Mouse (Mus musculus) A20 (cell line): ENCODE data around the gene Lcn5.

ENCODE experiments used
- DNase-seq: peaks from one replicate; pipeline ENCODE4 v3.0.0-alpha.2; 2011; ENCODE audit warnings: low read depth, low spot score

The Lcn5 gene

DNA sequence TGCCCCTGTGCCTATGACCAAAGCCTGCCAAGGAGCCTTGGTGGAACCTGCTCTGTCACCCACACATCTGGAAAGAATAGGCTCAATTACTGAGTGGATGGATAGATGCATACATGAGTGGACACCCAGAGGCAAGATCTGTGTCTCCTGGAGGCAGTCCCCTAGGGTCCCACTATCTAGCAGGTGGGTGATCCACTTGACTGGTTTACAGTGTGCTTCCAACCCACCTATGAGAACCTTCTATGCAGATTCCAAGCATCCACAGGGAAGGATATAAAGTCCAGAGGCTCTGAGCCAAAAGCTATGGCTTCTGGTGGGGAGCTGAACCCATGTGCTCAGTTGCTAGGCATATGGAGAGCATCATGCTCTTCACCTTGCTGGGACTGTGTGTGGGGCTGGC lies at the start of gene Lcn5:
Gene Lcn5, plus strand, starts transcription at position 301 of the 400 bp plus-strand sequence.
- no peak for DNase-seq

DNA sequence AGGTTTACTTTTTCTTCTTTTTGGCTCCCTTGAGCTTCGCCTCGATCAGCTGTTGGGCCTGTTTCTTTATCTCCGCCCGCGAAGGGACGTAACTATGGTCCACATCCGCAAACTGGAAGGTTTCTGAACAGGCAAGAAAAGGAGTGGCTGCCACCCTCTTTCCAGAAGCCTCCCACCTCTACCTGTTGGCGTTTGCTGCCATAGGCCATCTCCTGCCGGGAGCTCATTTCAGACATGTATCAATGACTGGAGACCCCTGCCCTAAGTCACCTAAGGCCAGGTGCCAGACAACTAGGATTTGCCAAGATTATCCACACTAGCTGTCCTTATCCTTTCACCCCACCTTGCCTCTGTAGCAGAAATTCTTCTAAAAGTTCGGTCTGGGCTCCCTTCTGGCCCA lies 49.1 kb upstream of the Lcn5 start:
- DNase-seq: no peak

DNA sequence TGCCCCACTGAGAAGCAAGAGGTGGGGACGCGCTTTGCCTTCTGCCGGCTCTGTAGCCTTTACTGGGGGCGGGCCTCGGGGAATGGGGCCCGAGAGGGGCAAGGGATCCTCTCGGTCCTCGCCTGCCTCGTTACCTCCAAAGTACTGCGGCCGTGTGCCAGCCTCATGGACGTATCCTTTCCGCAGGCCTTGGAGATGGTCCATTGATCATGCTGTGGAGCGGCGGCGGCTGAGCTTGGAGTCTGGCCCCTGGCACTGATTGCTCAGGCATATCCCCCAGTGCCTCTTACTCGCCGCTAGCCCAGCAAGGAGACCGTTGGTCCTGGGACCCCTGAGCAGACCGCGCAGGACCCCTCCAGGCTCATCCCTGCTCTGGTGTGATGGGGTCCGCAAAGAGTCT lies 41.4 kb upstream of the Lcn5 start:
- no peak for DNase-seq

DNA sequence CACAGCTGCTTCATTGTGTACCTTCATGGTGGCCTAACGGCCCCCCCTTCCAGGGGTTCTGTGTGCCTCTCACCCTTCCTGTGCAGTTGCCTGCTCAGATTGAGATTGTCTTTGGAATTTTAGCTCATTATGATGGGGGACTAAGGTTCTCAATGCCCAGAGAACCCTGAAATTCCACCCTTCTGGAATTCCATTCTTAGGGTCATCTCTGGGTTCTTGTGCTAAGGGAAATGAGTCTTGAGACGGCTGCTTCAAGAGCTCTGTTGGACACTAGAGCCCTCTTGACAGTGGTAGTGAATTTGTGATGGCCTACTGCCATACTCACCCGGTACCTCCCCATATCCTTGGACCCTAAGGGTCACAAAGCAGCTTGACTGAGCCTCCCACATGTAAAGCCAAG lies 40.2 kb upstream of the Lcn5 start, which contains the start of gene Ccdc183:
Gene Ccdc183, minus strand, starts transcription at position 101 of the 400 bp plus-strand sequence.
- DNase-seq: no peak

DNA sequence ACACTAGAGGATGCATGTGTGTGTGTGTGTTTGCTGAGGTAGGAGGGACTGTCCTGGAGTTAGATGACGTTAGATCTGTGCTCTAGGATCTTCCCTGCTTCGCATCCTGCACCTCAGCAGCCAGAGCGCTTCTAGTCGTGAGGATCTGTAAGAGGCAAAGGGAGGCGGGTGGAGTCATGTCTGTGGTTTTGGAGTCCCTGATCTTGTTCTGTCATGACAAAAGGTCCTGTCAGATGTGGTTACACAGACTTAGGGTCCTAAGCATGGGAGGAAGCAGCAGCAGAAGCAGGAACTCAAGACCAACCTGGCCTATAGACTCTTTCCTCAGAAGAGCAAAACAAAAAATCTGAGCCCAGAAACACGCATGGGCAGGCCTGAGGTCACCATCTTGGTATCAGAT lies 37.4 kb upstream of the Lcn5 start:
- no peak for DNase-seq

DNA sequence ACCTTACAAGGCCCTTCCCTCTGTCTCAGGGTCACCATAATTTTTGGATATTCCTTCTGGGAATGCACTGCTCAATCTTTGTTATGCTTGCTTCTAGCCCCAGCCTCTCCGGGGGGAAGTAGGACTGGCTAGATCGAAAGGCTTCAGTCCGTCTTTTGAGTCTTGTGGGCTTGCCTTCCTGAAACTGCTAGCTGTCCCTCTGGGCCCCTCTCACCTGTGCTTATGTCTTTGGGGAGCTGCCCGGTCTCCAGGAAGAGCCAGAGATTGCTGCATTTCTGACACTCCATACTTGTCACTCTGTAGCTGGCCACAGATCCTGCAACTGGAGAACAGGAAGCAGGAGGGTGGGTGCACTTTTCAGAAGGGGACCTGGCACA lies 36.9 kb upstream of the Lcn5 start:
- no peak for DNase-seq

DNA sequence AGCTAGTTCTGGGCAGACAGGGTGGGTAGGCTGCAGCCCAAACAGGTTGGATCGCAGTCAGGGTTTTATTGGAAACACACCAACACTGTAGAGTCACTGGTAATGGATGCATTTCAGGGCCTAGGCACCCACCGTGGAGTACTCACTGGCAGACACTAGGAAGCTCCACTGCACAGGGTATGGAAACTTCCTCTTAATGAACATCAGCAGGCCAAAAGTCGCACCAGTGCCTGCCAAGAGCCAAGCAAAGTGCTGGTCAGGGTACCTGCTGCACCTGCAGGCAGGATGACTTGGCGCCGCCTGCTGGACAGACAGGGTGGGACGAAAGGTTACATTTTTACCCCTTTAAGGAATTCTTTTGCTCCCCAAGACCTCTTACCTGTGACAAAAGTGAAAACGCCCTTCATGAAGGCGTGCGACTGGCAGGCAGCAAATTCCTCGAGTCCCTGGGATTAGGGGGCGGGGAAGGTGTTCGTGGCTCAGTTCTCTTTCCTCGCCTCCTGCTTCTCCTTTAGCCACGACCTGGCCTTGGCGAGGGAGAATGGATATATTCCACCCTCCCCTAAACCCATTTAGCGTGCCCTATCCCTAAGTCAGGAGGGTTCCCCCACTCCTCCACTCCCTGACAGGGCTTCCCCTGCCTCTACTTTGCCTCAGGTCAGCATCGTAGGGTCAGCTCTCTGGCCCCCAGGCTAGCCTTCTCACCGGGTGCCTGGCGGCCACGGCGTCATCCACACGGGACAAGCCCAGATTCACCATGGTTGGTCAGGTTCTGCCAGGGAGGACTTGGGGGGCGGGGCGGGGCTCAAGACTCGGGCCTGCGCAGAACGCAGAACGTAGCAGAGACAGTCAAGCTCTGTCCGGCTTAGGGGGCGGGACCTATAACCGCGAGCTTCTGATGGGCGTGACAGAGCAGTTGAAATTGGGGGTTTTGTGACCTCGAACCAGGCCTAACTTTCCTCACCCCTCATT lies 36.2 kb upstream of the Lcn5 start, which contains the start of gene Tmem141:
Gene Tmem141, minus strand, starts transcription at position 777 of the 972 bp plus-strand sequence.
- DNase-seq: peak; percentile 95

DNA sequence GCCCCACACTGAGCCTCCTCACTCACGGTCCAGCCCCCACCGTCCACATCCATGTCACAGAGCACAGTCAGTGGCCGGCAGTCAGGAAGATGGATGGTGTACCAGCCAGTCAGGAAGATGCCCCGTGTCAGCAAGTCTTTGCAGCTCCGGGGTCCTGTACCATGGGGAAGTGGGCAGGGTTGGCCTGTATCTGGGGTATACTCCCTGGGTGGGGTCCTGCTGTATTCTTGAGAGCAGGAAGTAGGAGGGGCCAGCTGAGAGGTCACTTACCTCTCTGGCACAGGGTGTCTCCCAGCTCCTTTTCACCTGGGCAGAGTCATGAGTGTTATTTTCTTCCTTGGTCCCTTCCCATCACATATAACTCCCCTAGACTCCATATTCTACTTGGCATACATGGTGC lies 31.8 kb upstream of the Lcn5 start:
- no peak for DNase-seq

DNA sequence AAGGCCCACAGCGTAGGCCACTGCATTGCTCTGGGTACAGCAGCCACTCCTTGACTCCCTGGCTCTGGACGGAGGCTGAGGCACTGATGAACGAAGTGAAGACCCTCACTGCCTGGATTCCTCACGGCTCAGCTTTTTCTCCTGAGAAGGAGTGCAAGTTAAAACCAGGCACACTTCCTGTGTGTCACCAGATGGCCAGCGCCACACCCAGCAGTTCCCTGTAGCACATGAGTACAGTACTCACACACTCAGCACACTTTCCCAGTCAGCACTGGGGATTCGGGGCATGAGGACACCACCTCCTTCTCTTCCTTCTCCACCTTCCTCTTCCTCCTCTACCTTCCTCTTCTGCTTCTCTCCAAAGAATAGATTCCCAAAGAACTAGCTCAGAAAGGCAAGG lies 29.9 kb upstream of the Lcn5 start, which contains the start of gene Fcna:
Gene Fcna, minus strand, starts transcription at position 220 of the 400 bp plus-strand sequence.
- no peak for DNase-seq

DNA sequence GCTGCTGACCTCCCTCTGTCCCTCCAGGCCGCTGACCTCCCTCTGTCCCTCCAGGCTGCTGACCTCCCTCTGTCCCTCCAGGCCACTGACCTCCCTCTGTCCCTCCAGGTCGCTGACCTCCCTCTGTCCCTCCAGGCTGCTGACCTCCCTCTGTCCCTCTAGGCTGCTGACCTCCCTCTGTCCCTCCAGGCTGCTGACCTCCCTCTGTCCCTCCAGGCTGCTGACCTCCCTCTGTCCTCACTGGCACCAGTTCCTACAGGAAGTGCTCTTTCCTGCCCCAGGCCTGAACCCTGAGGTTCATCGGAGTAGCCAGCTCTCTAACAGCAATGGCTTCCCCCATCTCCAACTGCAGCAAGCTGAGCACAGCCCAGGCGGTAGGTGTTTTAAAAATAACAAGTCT lies 29.0 kb upstream of the Lcn5 start:
- DNase-seq: no peak

DNA sequence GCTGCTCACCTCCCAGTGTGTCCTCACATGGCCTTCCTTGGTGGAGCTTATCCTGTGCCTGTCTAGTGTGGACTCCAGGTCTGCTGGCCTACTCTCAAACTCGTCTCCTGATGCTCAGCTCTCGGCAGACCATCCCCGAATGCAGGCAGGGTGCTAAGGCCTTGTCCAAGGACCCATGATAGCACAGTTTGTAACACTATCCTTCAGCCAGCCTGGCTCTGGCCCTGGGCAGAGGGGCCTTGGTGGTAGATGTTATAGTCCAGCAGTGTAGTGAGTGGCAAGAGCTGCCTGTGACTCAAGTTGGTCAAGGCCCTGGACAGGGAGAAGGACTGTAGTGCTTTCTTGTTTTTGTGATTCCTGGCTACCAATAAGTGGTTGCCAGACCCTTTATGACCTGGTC lies 24.1 kb upstream of the Lcn5 start:
- DNase-seq: no peak

DNA sequence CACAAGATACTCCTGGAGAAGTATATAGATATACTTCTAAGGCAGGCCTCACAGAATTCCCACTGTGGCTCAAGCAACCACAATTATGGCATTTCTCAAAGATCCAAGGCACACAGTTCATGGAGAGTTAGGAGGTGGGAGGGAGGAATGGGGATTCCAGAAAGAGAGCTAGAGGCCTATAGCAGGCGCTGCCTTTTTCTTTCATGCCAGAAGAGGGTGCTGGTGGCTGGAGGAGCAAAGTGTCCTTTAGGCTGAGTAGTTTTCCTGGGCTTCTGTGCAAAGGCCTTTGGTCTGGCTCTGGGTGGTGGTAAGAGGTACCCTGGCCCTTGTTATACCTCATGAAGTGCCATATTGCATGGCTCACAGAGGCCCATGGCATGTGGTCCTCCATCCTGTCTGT lies 23.7 kb upstream of the Lcn5 start:
- no peak for DNase-seq

DNA sequence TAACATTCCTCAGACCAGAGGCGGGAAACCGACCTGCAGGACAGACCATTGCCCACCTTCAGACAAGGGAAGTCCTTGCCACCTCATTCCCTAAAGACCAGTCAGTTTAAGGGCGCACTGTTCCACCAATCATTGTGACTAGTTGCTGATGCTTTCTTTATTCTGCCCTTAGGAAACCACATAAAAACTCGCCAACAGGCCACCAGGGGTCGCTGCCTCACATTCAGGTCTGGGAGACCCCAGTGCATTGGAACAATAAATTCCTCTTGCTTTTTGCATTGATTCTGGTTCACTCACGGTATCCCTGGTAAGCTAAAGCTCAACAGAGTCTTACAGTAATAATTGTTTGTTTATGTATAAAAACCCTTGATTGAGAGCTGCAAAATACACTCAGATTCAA lies 17.9 kb upstream of the Lcn5 start:
- DNase-seq: peak; percentile 59

DNA sequence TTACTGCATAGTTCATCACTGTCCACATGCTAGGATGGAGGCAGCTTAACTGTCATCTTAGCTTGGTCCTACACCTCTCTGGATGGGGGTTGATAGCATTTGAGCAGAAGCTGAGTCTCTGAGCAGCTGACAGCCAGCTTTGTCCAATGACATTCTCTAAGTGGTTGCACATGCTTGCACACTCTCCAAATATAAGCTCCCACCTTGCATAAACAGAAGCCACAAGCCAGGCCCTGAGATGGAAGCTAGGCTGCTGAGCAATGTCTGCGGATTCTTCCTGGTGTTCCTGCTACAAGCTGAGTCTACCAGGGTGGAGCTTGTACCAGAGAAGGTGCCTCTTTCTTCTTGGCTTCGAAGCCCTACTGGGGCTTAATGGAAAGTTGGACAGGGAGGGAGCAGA lies 4.8 kb upstream of the Lcn5 start, which contains the start of gene Lcn8:
Gene Lcn8, plus strand, starts transcription at position 219 of the 400 bp plus-strand sequence.
- no peak for DNase-seq

DNA sequence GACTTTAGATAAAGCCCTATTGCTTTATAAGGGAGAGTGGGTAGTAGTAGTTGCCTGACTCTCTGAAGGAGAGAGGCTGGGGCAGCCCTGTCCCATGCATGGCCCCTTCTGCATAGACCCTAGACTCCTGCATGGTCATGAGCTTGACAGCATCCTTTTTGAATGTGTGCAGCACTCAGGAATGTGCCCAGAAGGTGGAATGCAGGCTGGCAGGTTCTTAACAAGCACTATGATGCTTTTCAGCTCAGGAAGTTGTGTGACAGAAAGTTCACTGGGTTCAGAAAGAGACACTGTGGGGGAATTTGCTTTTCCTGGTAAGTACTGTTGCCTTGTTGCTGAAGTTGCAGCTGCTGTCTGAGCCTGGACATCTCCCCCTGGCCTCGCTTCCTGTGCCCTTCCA lies 3.2 kb upstream of the Lcn5 start:
- no peak for DNase-seq

DNA sequence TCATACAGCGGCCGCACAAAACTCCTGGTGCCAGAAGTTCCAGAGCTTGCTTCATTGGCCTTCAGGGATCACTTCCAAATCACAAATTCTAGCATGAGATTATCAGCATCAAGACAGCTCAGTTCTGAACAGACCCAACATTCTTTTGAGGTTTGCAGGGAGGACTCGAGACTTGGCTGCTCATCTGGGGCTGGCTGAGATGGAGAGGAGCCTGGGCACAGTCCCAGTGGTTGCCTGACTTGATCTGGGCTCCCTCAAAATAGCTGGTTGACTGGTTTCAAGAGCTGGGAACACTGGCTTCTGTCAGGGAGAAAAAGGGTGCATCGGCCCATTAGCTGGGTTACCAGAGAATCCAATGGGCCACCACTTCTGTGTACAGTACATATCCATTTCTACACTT lies 1.1 kb upstream of the Lcn5 start:
- no peak for DNase-seq

DNA sequence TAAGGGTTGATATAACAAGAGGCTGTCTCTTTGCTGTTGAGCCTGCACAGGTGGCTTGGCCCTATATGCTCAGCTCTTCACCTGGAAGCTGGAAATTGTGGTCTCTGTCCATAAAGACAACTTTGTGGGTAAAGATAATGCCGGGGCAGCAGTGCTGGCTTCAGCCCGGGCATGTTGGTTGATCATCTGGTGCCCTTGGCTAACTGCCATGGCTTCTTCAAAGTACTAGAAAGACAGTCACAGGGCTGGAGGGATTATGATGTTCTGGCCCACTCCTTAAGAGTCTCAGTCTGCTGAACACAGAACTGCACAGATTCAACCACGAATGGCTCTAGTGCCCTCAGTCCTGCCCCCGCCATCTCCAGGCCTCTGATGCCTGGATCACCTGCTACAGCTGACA lies 506 bp upstream of the Lcn5 start:
- no peak for DNase-seq

DNA sequence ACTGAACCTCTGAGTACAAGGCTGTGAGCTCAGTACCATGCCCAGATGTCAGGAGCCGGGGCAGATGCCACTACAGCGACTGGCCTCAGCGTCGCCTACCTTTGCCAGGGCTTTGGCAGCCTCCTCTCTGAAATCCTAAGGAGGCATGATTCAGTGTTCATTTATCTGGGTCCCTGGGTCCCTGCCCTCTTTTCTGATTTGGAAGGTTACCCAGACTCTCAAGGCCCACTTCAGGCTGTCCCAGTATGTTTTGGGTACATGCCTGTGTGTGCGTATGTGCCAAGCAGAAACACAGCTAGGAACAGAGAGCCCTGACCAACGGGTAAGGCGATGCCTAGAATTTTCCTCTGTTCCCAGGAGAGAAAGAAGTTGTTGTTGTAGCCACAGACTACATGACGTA lies 2.5 kb downstream of the Lcn5 start:
- no peak for DNase-seq

DNA sequence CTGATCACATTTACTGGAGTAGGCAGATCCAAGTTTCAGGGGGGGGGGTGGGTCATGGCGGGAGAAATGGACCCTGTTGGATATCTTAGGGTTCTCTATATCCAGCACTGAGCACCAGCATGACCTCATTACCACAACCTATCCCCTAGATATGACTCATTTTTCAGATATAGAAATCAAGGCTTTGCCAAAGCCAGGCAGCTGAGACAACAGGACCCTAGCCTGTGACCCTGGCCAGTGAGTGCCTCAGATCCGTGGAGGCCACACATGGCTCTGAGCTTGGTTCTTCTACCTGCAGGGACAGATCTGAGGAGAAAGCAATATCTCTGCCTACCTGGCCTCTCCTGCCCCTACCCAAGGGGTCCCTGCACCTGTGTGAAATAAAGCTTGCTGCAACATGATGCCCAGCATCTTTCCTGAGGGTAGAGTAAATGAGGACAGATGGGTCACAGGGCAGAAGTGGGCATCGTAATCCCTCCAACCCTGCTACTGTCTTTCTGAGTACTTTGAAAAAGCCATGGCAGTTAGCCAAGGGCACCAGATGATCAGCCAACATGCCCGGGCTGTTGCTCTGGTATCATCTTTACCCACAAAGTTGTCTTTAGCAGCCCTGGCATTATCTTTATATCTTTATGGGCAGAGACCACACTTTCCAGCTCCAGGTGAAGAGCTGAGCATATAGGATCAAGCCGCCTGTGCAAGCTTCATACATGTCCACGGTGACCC lies 3.7 kb downstream of the Lcn5 start:
- DNase-seq: no peak

DNA sequence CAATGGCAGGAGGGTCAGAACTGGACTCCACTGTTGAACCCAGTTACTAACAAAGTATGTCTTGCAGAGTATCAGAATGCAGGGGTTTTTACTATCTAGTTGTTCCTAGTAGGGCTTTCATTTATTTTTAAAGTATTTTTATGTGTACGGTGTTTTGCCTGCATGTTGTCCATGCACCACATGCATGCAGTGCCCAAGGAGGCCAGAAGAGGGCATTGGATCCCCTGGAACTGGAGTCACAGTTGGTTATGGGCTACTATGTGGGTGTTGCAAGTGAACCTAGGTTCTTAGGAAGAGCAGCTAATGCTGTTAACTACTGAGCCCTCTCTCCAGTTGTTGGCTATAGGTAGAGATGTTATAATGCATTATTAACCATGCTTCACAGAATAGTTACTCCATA lies 5.8 kb downstream of the Lcn5 start:
- peak; percentile 82 for DNase-seq

DNA sequence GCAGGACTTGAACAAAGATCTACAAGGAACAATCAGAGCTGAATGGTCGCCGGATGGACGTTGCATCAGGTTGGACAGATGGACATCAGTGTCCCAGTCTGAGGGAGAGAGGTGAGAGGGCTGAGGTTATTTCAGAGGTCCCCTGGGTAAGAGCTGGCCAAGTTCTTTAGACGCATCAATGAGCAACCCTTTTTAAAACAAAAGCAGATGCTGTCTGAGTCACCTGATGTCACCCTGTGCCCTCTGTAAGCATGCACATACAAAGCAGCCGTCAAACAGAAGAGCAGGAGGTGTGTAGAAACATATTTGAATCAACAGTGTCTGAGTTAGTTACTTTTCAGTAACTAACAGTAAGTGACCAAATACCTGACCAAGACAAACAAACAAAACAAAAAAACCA lies 6.4 kb downstream of the Lcn5 start:
- DNase-seq: peak; percentile 62

DNA sequence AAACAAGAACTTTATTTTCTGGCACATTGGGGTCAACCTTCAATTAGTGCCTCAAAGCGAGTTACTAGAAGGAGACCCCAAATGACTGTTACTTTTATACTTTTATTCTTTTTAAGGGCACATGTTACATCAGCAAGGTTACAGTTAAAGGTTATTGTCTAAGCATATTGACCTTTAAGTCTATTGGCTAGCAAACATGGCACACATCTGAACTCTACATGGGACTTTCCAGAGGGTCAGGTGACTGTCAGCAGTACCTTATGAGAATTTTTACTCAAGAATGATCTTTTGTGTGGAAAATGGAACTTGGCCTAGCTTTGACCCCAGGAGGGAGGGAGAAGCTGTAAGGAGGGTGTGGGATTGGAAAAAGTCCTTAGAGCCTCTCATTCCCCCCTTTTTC lies 8.8 kb downstream of the Lcn5 start:
- DNase-seq: no peak

DNA sequence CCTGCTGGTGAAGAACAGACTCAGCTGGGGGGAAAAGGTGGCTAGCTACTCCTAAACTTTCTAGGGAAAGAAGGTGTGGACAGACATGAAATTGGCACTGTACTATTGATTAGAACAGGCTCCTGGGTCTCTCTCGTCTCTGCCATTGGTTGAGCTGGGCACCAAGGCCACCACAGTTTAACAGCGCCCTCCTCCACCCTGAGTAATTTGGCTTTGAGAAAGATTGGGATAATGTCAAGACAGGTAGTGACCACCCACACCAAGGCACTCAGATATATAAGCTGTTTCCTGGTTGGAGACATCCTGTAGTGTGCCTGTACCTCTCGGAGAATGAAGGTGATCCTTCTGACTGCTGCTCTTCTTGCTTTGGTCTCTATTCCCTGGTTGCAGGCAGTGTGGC lies 18.7 kb downstream of the Lcn5 start, which contains the start of gene Lcn6:
Gene Lcn6, plus strand, starts transcription at position 301 of the 400 bp plus-strand sequence.
- DNase-seq: no peak
